Mouse (Mus musculus) 3134 (cell line): Measurements from ENCODE around the gene Pip5k1b.

Experiments used
- DNase-seq: peaks from one replicate; pipeline ENCODE4 v3.0.0-alpha.2; 2011; ENCODE audit warnings: low spot score; ENCODE audit not compliant: insufficient read length; ENCODE audit errors: extremely low read depth

Pip5k1b gene

GRCm38 (mm10) chr19:24543386-24544350 lies 12.0 kb downstream of the Pip5k1b start:
- DNase-seq = no peak

DNA sequence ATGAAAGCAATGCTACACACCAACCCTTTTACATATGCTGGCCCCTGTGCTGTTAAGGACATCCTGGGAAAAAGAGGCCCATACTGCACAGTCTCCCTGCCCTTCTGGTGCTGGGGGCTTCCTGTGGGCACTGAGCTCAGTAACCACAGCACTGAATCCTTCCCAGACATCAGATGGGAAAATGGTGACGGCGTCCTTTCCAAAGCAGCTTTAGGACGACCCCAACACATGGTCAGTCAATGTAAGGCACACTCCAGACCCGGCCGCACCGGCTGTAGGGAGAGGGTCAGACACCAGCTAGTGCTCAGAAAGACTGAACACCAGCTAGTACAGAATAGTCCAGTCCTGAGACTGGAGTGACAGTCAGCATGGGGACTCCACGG lies 13.4 kb downstream of the Pip5k1b start:
- no peak for DNase-seq

DNA sequence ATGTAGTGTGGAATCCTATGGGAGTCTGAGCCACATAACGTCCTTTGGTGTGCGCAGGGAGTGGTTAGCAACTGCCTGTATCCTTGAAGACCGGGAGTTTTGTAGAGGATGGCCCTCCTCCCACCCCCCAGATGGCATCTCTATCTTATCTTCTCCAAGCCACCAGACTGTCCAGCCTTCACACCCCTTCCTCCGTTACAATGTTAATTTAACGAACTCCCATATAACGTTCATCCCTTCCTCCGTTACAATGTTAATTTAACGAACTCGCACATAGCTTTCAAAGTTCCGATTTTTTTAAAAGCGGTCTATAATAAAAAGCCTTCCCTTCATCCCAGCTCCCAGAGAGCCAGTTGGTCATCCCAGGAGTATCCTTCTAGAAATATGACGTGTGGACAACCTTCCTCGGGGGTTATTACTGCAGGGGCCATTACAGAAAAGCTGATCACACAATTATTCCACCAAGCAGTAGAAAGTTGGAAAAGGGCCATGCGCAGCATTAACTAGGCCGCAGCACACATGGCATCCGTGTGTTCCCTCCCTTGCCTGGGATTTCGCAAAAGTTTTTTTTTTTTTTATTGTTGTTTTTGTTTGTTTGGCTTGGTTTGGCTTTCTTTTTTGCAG lies 13.9 kb downstream of the Pip5k1b start:
- DNase-seq = no peak

- no peak for DNase-seq
These were observed 14.6 kb downstream of the Pip5k1b start for GRCm38 (mm10) chr19:24540952-24541668.

GRCm38 (mm10) chr19:24539041-24539440 lies 16.6 kb downstream of the Pip5k1b start:
- DNase-seq = no peak

DNA sequence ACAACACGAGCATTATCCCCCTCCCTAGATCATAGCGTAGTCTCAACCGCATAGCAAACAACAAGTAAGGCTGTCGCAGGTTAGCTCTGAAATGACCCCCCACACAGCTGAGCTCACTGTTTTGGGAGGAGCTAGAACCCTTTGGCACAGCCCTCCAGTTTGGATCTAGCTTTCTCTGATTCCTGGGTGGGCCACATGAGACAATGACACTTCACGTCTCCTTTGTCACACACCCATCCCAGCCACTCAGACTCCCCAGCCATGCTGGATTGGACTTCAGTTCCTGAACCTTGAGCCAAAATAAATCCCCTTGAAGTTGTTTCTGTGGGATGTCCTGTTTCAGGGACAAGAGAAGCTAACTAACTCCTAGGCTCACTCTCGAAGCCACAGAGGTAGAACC lies 17.5 kb downstream of the Pip5k1b start:
- DNase-seq = no peak

DNA sequence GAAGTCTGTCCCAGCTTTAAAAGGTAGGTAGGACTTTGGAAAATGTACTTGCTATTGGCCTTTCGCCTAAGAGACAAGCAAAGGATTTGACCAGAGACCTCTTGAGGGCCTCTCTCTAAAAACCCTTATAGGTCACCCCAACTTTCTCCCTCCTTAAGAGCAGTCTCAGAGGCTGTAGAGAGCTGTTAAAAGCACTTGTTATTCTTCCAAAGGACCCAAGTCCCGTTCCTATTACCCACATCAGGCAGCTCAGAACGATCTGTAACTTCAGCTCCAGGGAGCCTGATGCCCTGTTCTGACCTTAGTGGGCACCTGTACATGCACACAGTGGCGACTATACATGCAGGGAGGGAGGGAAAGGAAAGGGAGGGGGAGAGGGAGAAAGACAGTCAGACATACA lies 18.0 kb downstream of the Pip5k1b start:
- no peak for DNase-seq

- DNase-seq = no peak
These were observed 18.8 kb downstream of the Pip5k1b start for GRCm38 (mm10) chr19:24536920-24537319.

GRCm38 (mm10) chr19:24536280-24536679 lies 19.4 kb downstream of the Pip5k1b start:
- no peak for DNase-seq

DNA sequence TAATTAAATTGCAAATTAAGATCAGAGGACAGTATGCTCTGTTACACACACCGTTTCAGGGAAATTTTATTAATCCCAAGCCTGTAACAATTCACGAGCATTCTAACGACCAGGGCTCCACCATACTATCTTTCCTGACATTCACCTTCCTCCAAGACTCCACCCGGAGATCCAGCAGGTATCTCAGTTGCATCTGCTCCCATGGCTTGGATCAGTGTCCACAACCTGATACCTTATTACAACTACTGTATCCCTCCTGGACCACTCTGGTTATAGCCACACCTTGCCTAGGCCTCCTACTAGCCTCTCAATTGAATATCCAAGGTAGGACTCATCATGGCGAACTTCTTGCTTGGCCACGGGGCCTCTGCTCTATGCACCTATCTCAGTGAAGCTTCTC lies 20.5 kb downstream of the Pip5k1b start:
- no peak for DNase-seq

DNA sequence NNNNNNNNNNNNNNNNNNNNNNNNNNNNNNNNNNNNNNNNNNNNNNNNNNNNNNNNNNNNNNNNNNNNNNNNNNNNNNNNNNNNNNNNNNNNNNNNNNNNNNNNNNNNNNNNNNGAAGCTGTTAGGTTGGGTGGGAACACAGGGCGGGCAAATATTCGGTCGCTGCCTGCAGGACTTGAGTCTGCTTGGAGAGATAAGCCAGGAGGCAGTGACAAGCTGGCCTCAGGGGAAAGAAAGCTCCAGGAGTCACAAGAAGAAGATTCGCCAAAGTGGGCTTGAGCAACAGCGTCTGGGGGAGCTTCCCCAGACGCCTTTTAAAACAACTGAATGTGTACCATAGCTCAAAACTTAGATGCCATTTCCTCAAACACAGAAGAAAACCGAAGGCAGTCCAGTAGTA lies 20.9 kb downstream of the Pip5k1b start:
- no peak for DNase-seq

- no peak for DNase-seq
These were observed 26.6 kb downstream of the Pip5k1b start for GRCm38 (mm10) chr19:24528910-24529561.

- no peak for DNase-seq
These were observed 27.4 kb downstream of the Pip5k1b start for GRCm38 (mm10) chr19:24528129-24528730.

DNA sequence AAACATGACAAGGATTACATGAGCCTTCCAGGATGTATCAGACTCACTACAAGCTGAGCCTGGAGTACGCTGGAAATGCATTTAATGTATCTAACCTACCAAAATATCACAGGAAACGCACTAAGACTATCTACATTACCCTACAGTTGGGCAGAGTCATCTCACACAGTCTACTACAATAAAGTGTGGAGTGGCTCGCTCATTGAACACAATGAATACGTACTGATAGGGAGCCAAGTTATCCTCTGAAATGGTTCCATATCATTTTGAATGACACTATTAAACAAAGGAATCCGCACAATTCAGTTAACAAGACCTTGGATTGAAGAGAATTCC lies 28.1 kb downstream of the Pip5k1b start:
- no peak for DNase-seq

- no peak for DNase-seq
These were observed 28.7 kb downstream of the Pip5k1b start for GRCm38 (mm10) chr19:24526731-24527612.

DNA sequence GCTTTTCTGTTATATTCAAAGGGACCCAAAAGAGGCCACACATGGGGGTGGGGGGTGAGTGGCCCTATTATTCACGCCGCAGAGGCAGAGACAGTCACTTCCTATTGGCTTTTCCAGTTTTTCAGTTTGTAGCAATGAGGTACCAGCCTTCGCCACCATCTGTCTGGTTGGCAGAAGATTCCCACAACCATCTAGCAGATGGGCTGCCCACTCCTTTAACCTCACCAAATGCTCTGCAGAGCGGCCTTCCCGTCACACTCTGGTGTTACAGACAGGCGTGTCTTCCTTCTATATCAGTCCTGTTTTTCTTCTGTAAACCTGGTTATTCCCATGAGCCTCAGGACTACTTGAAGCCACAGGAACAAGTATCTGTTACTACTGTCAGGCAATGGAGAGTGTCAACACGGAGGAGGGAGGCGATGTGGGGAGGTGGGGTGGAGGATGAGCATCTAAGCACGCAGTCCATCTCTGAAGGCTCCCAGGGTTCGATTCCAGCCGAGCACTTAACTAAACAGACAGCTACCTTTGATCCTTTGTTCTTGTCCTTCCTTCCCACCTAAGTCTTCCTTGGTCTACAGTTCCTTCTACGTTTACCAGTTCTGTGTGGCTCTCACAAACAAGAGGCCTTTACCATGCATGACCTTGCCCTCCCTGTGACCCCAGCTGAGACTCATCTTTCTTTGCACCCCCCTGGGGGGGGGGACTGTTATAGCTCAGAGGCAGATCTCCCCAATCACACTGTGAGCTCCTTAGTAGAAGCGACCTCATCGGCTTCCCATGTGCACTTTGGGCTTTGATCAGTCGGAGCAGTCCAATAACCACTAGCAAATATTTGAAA lies 32.0 kb downstream of the Pip5k1b start:
- no peak for DNase-seq

GRCm38 (mm10) chr19:24521997-24522396 lies 33.7 kb downstream of the Pip5k1b start:
- no peak for DNase-seq

DNA sequence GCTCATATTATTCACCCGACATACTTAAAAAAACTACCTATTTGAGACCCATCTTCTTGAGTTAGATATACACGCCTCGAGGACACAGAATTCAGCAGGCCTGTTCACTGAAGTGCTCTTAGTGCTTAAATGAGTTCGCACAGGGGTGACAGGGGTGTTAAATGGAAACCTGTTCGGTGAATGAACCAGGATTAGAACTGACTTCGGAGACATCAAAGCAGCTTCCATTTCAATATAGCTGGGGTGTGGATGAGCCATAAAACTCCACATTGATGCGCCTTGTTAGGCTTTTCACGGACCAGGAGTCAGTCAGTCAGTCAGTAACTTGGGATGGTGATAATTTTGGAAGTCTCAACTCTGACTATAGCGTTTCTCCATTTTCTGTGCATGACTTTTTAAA lies 34.5 kb downstream of the Pip5k1b start:
- DNase-seq = no peak
